1 mouse cellular context compared by ENCODE assay signal in the genomic region with DNA sequence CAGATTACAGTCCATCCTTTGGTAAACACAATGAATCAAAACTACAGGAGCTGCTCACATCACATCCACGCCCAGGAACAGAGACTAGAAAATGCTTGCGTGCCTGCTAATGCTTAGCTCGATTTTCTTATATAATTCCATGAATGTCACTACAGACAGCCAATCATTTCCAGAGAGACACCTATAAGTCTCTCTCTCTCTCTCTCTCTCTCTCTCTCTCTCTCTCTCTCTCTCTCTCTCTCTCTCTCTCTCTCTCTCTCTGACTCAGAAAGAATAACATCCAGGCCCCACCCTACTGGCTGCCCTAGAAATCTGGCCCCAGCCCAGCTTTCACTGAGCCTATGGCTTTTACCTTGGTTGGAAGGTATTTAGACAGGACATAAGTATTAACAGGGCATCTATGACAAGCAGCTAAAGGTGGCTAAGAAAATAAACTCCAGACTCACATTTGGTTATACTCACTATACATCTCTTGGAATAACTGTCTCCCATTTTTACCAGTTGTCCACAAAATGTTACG.
A peak's percentile ranks its signal among the peaks of the same experiment; 100 is the strongest.
TF ChIP-seq lines count a peak whose summit lies in the region.

No protein-coding gene starts in this region.

TF ChIP-seq in MEL, 35 proteins besides CTCF, POLR2A, EP300 and RAD21:
- no peak for TF ChIP-seq BHLHE40 (IDR thresholded peaks at IDR 0.05; ENCODE audit: borderline replicate concordance, low read depth, low read length)
- TF ChIP-seq JUND (IDR thresholded peaks at IDR 0.05; ENCODE audit: low read depth, low read length): peak; percentile 96
- TF ChIP-seq RCOR1 (IDR thresholded peaks at IDR 0.05; ENCODE audit: low read depth, low read length): peak; percentile 40; the same call in 1 of the 2 replicates
- peak; percentile 30; the same call in 1 of the 2 replicates for TF ChIP-seq ETS1 (IDR thresholded peaks at IDR 0.05; ENCODE audit: low read depth, low read length)
